Mouse (Mus musculus): ENCODE measurements around the gene Actn4. TPM values are rescaled to one million over a fixed set of nuclear protein-coding genes. Genes with fewer than 3 reads are reported as not detected.

Actn4 gene
- polyA plus RNA-seq, 1 experiment from 2014 or later = 134 TPM

DNA sequence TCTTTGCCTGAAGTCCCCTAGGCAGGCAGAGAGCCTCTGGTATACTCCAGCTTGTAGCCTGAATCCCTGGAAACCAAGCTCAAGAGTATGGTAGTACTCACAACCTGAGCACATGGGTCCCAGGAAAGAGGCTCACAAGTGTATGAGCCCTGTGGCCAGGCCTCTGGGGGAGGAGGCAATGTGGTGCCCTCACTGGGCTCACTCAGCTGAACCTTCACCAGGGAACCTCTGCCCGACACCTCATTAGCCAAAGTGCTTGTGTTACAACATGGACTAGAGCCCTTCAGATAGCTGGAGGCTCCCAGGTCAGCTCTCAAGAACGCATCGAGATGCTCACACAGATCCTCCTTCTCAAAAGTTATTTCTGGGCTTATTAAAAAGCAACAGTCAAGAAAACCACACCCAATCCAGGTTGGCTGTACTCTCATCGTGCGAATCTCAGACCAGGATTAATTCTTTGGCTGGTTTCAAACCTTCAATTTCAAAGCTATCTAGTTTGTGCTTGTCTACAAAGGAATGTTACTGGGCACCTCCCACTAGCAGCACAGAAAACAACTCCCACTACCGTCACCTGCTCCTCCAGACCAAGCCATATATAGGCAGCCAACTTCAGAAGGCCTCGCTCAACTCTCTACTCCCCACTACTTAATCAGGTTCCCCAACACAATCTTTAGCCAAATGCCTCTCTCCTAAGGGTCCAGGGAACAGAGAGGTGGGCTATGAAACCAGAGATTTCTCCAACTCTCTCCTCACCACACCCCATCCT is 22.5 kb downstream of the Actn4 start:
- Histone ChIP-seq H3K4me2 (replicated peaks; ENCODE audit: low read depth, low read length) (no peak overlapping the region), H3K27ac (ENCODE audit: low read depth, low read length) (no peak overlapping the region), H3K4me1 (replicated peaks; ENCODE audit: control insufficient read depth, insufficient read depth, low read length) (no peaks in the 10 kb centered on the region), H3K9me3 (ENCODE audit: control insufficient read depth, low read length) (no peaks in the 10 kb centered on the region), H3K9ac (ENCODE audit: low read depth, low read length) (no peak overlapping the region), H3K36me3 (ENCODE audit: control insufficient read depth, insufficient read depth, low read length) (no peaks in the 10 kb centered on the region), H3K4me3 (ENCODE audit: low read depth, low read length) (no peak overlapping the region), H3K27me3 (ENCODE audit: control insufficient read depth, insufficient read depth, low read length) (no peaks in the 10 kb centered on the region)
- 92% methylated on average over 7 of the region's 7 CpGs for WGBS
- ATAC-seq (ENCODE audit: low FRiP score) (no peak), DNase-seq (ENCODE audit: low spot score) (no peak)

DNA sequence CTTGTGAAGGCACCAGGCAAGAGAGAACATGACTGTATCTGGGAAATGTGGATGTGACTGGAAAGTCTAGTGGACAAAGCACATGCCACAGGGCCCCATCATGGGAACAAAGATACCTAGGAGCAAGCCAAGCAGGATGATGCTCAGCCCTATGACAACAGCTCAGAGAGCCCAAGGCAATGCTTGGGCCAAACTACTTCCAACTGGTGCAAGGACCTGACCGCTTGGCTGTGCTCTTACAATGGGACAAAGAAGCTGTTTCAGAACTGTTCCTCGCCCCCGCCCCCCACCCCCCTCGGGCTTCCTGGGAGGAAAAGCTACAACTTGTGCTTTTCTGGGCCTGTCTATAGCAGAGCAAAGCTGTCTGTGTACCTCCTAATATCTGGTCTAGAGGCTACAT is 23.5 kb downstream of the Actn4 start:
- WGBS = 62% methylated on average over 4 of the region's 4 CpGs
- H3K9ac ChIP-seq (ENCODE audit: low read depth, low read length) = no peak overlapping the region
- ATAC-seq (ENCODE audit: low FRiP score) (no peak), DNase-seq (ENCODE audit: low spot score) (no peak)
- no peak overlapping the region for H3K4me3 ChIP-seq (ENCODE audit: low read depth, low read length)
- H3K4me1 ChIP-seq (replicated peaks; ENCODE audit: control insufficient read depth, insufficient read depth, low read length) = no peaks in the 10 kb centered on the region
- H3K27me3 ChIP-seq (ENCODE audit: control insufficient read depth, insufficient read depth, low read length) = no peaks in the 10 kb centered on the region
- H3K27ac ChIP-seq (ENCODE audit: low read depth, low read length) = no peak overlapping the region
- no peaks in the 10 kb centered on the region for H3K9me3 ChIP-seq (ENCODE audit: control insufficient read depth, low read length)
- H3K36me3 ChIP-seq (ENCODE audit: control insufficient read depth, insufficient read depth, low read length) = no peaks in the 10 kb centered on the region
- no peak overlapping the region for H3K4me2 ChIP-seq (replicated peaks; ENCODE audit: low read depth, low read length)

DNA sequence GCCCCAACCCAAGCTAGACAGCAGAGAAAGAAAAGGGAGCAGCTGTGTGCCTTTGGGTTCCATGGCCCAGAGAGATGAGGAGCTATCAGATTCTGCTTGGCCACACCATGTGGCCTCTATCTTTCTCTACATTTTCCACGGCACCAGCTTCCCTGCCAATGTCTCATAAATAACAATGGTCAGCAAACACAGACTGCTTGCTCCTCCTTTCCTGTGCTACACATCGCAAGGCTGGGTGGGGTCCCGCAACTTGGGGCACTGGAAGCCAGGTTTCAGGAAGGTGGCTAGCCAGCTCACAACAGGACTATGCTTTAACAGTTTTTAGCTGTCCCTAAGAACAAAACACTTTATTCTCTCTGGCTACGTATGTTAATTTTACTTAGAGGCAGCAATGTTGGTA is 25.4 kb downstream of the Actn4 start:
- 67% methylated on average over 4 of the region's 4 CpGs for WGBS
- no peaks in the 10 kb centered on the region for H3K27me3 ChIP-seq (ENCODE audit: control insufficient read depth, insufficient read depth, low read length)
- no peaks in the 10 kb centered on the region for H3K9me3 ChIP-seq (ENCODE audit: control insufficient read depth, low read length)
- no peak overlapping the region for H3K9ac ChIP-seq (ENCODE audit: low read depth, low read length)
- H3K4me3 ChIP-seq (ENCODE audit: low read depth, low read length) = no peak overlapping the region
- H3K4me1 ChIP-seq (replicated peaks; ENCODE audit: control insufficient read depth, insufficient read depth, low read length) = no peaks in the 10 kb centered on the region
- no peak for DNase-seq (ENCODE audit: low spot score)
- no peak for ATAC-seq (ENCODE audit: low FRiP score)
- no peak overlapping the region for H3K4me2 ChIP-seq (replicated peaks; ENCODE audit: low read depth, low read length)
- H3K27ac ChIP-seq (ENCODE audit: low read depth, low read length) = peak overlapping the region; percentile 36; the same call in 1 of the 2 replicates
- no peaks in the 10 kb centered on the region for H3K36me3 ChIP-seq (ENCODE audit: control insufficient read depth, insufficient read depth, low read length)

DNA sequence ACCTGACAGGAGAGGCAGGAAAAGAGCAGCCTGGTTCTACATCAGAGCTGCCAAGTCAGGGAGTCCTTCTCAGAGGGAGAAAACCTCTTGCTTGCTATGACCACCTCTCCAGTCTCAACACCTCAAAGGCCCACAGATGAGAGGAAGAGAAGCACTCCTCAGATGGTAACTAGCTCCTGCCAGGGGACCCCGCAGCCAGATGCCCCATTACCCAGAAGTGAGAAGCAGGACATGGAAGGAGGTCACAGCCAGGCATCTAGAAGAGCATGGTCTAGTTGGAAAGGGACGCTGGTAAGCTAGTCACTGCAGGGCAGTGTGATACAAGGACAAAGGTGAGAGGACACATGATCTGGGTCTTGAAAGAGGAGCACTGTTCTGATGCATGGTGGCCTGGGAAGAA is 28.3 kb downstream of the Actn4 start:
- WGBS = 92% methylated on average over 2 of the region's 2 CpGs
- H3K36me3 ChIP-seq (ENCODE audit: control insufficient read depth, insufficient read depth, low read length) = no peaks in the 10 kb centered on the region
- H3K4me1 ChIP-seq (replicated peaks; ENCODE audit: control insufficient read depth, insufficient read depth, low read length) = no peaks in the 10 kb centered on the region

DNA sequence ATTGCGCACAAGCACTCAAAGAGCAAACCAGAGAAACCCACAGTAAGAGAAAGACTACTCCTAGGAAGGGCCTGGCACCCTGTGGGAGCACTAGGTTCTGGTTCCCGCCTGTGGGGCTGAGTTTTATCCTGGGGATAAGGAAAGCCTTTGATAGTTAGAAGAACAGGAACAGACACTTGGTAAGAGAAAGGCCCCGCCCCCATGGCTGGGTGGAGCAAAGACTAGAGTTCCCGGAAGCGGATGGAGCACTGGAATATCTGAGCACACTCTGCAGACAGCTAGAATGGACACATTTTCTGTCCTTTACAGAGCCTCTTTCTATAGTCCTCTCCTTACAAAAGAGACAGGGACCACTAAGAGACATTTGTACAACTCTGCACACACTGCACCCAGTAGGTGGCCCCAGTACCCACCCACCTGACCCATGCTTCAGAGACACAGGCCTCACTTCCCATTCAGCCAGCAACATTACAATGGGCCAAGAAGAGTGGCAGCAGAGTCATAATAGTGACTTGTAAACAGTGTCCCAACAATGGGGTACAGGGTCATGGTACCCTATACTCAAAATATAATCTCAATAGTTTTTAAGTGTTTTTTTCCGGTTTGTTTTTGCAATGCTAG is 29.6 kb downstream of the Actn4 start:
- WGBS = 79% methylated on average over 6 of the region's 6 CpGs
- H3K36me3 ChIP-seq (ENCODE audit: control insufficient read depth, insufficient read depth, low read length) = no peaks in the 10 kb centered on the region
- H3K9ac ChIP-seq (ENCODE audit: low read depth, low read length) = no peak overlapping the region
- no peak overlapping the region for H3K27ac ChIP-seq (ENCODE audit: low read depth, low read length)
- H3K4me2 ChIP-seq (replicated peaks; ENCODE audit: low read depth, low read length) = no peak overlapping the region
- no peak overlapping the region for H3K4me3 ChIP-seq (ENCODE audit: low read depth, low read length)
- H3K4me1 ChIP-seq (replicated peaks; ENCODE audit: control insufficient read depth, insufficient read depth, low read length) = no peaks in the 10 kb centered on the region
- DNase-seq (ENCODE audit: low spot score) (no peak), ATAC-seq (ENCODE audit: low FRiP score) (no peak)
- no peaks in the 10 kb centered on the region for H3K27me3 ChIP-seq (ENCODE audit: control insufficient read depth, insufficient read depth, low read length)
- H3K9me3 ChIP-seq (ENCODE audit: control insufficient read depth, low read length) = no peaks in the 10 kb centered on the region

More for the DNA sequence above, 28.3 kb downstream of the Actn4 start:
- Histone ChIP-seq H3K27ac (ENCODE audit: low read depth, low read length) (no peak overlapping the region), H3K4me3 (ENCODE audit: low read depth, low read length) (no peak overlapping the region), H3K9me3 (ENCODE audit: control insufficient read depth, low read length) (no peaks in the 10 kb centered on the region), H3K27me3 (ENCODE audit: control insufficient read depth, insufficient read depth, low read length) (no peaks in the 10 kb centered on the region), H3K9ac (ENCODE audit: low read depth, low read length) (no peak overlapping the region), H3K4me2 (replicated peaks; ENCODE audit: low read depth, low read length) (no peak overlapping the region)
- ATAC-seq (ENCODE audit: low FRiP score) (no peak), DNase-seq (ENCODE audit: low spot score) (no peak)

GRCm38 (mm10) chr7:28931695-28932039 is 30.5 kb downstream of the Actn4 start:
- Histone ChIP-seq H3K4me3 (ENCODE audit: low read depth, low read length) (no peak overlapping the region), H3K4me2 (replicated peaks; ENCODE audit: low read depth, low read length) (no peak overlapping the region), H3K9me3 (ENCODE audit: control insufficient read depth, low read length) (no peaks in the 10 kb centered on the region), H3K9ac (ENCODE audit: low read depth, low read length) (no peak overlapping the region), H3K27me3 (ENCODE audit: control insufficient read depth, insufficient read depth, low read length) (no peaks in the 10 kb centered on the region), H3K4me1 (replicated peaks; ENCODE audit: control insufficient read depth, insufficient read depth, low read length) (no peaks in the 10 kb centered on the region), H3K36me3 (ENCODE audit: control insufficient read depth, insufficient read depth, low read length) (no peaks in the 10 kb centered on the region), H3K27ac (ENCODE audit: low read depth, low read length) (no peak overlapping the region)
- ATAC-seq (ENCODE audit: low FRiP score) = no peak
- 88% methylated on average over 4 of the region's 4 CpGs for WGBS
- no peak for DNase-seq (ENCODE audit: low spot score)

GRCm38 (mm10) chr7:28931032-28931694 is 31.0 kb downstream of the Actn4 start:
- no peaks in the 10 kb centered on the region for H3K27me3 ChIP-seq (ENCODE audit: control insufficient read depth, insufficient read depth, low read length)
- H3K36me3 ChIP-seq (ENCODE audit: control insufficient read depth, insufficient read depth, low read length) = no peaks in the 10 kb centered on the region
- no peak overlapping the region for H3K27ac ChIP-seq (ENCODE audit: low read depth, low read length)
- 90% methylated on average over 7 of the region's 7 CpGs for WGBS
- no peak overlapping the region for H3K4me3 ChIP-seq (ENCODE audit: low read depth, low read length)
- no peak for DNase-seq (ENCODE audit: low spot score)
- no peak overlapping the region for H3K4me2 ChIP-seq (replicated peaks; ENCODE audit: low read depth, low read length)
- no peaks in the 10 kb centered on the region for H3K4me1 ChIP-seq (replicated peaks; ENCODE audit: control insufficient read depth, insufficient read depth, low read length)
- no peaks in the 10 kb centered on the region for H3K9me3 ChIP-seq (ENCODE audit: control insufficient read depth, low read length)
- H3K9ac ChIP-seq (ENCODE audit: low read depth, low read length) = no peak overlapping the region
- ATAC-seq (ENCODE audit: low FRiP score) = no peak

- no peaks in the 10 kb centered on the region for H3K36me3 ChIP-seq (ENCODE audit: control insufficient read depth, insufficient read depth, low read length)
Measured at GRCm38 (mm10) chr7:28930320-28931031, 31.7 kb downstream of the Actn4 start.

More at GRCm38 (mm10) chr7:28930320-28931031, 31.7 kb downstream of the Actn4 start:
- DNase-seq (ENCODE audit: low spot score) (no peak), ATAC-seq (ENCODE audit: low FRiP score) (no peak)
- H3K9me3 ChIP-seq (ENCODE audit: control insufficient read depth, low read length) = no peaks in the 10 kb centered on the region
- no peak overlapping the region for H3K4me3 ChIP-seq (ENCODE audit: low read depth, low read length)
- no peaks in the 10 kb centered on the region for H3K4me1 ChIP-seq (replicated peaks; ENCODE audit: control insufficient read depth, insufficient read depth, low read length)
- H3K27ac ChIP-seq (ENCODE audit: low read depth, low read length) = no peak overlapping the region
- H3K9ac ChIP-seq (ENCODE audit: low read depth, low read length) = no peak overlapping the region
- no peak overlapping the region for H3K4me2 ChIP-seq (replicated peaks; ENCODE audit: low read depth, low read length)
- 63% methylated on average over 5 of the region's 5 CpGs for WGBS
- no peaks in the 10 kb centered on the region for H3K27me3 ChIP-seq (ENCODE audit: control insufficient read depth, insufficient read depth, low read length)

All from hindbrain, embryonic 11.5 days (tissue).